Mouse (Mus musculus) heart, adult 2 months (tissue): ENCODE measurements around the gene C1qc. TPM values are rescaled to one million over a fixed set of nuclear protein-coding genes. Genes with fewer than 3 reads are reported as not detected.

Source experiments
- DNase-seq, 2 experiments: peaks; one replicate each; pipeline ENCODE4 v3.0.0; 2021
- H3K27ac ChIP-seq: fragments of 200-600 bp; 2 replicates; pipeline ENCODE4 v1.8.1; 2022
- H3K27me3 ChIP-seq: fragments of 200-500 bp; 2 replicates; pipeline ENCODE4 v1.6.1; 2012; ENCODE audit warnings: mild to moderate bottlenecking, low read length, inconsistent platforms, mixed read lengths; ENCODE audit not compliant: control insufficient read depth, insufficient read depth
- H3K36me3 ChIP-seq: fragments of 200-500 bp; 2 replicates; pipeline ENCODE4 v1.6.1; 2012; ENCODE audit warnings: low read length, inconsistent platforms; ENCODE audit not compliant: control insufficient read depth, insufficient read depth
- H3K4me1 ChIP-seq: fragments of 200-500 bp; 2 replicates; pipeline ENCODE4 v1.6.1; 2011; ENCODE audit warnings: low read length; ENCODE audit not compliant: control insufficient read depth, insufficient read depth
- H3K4me3 ChIP-seq: fragments of 200-600 bp; 2 replicates; pipeline ENCODE4 v1.8.1; 2022
- H3K79me2 ChIP-seq: fragments of 200-500 bp; replicated peaks from 2 replicates; pipeline ENCODE4 v1.6.1; 2012; ENCODE audit warnings: mild to moderate bottlenecking, inconsistent platforms, low read length, moderate library complexity, mixed read lengths; ENCODE audit not compliant: control insufficient read depth, insufficient read depth
- H3K9ac ChIP-seq: fragments of 200-500 bp; 2 replicates; pipeline ENCODE4 v1.6.1; 2012; ENCODE audit warnings: low read depth, mild to moderate bottlenecking, control low read depth, inconsistent platforms, low read length, mixed read lengths
- CTCF ChIP-seq: fragments of 200-600 bp; IDR thresholded peaks from 2 replicates; pipeline ENCODE4 v1.8.1; 2022; ENCODE audit warnings: antibody characterized with exemption, mild to moderate bottlenecking, moderate library complexity
- EP300 ChIP-seq: fragments of 200-500 bp; IDR thresholded peaks from 2 replicates; pipeline ENCODE4 v1.6.1; 2011; ENCODE audit warnings: low read depth, low read length, control low read depth; ENCODE audit not compliant: insufficient read depth
- POLR2A ChIP-seq: fragments of 200-500 bp; IDR thresholded peaks from 2 replicates; pipeline ENCODE4 v1.6.1; 2011; ENCODE audit warnings: mild to moderate bottlenecking, low read depth, low read length, control low read depth; ENCODE audit not compliant: insufficient read depth
- WGBS: fragments of 180-500 bp; shearing (Covaris S2); methylation state at CpG from one replicate; pipeline ENCODE4 v1.1.7; 2018; 5-methylcytosine and 5-hydroxymethylcytosine counted together
- intact Hi-C: fragments of 180-260 bp; cut with DNase I; formaldehyde crosslinking; loops from one replicate; pipeline ENCODE4 v1.15.1; 2025
- polyA plus RNA-seq: library from polyadenylated mRNA; depleted of rRNA; stranded (reverse); fragments of >200 nt; gene quantifications from 2 replicates; pipeline ENCODE4 v1.2.3, GENCODE M21; 2012
- total RNA-seq, 2 experiments: library from RNA; stranded (reverse); gene quantifications; 2 replicates each; pipeline ENCODE4 v1.2.3; 2021

Gene C1qc
- total and polyA plus RNA-seq, 3 experiments = 39.6 to 63.2 (median 41.5) TPM

DNA sequence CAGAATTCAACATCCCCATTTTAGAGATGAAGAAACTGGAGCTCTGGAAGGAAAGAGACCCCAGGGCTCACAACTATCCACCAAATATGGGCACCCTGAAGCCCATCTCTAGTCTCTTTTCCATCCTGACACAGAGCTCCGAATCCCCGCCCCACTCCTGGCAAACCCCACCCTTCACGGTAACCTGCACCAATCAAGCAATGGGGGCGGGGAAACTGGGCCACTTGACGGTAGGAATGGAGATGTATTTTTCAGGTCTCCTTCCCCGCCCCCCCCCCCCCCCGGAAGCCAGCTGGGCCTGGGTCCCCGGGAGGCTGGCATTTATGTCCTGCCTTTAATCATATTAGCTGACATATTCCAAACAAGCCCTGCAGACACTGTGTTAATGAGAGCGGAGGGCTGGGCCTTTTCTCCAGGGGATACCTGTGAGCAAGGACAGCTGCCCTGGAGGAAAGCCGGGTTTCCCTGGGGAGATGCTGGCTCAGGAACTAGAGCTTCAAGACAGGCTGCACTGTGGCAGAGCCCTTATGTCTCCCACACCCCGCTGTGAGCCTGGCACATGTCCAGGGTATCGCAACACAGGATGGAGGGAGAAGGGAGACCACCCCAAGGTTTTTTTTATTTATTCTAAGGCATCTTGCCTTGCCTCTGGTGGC, 25.0 kb downstream of the C1qc start:
- Histone ChIP-seq H3K79me2 (no peaks in the 10 kb centered on the region), H3K27ac (no peak overlapping the region), H3K27me3 (no peaks in the 10 kb centered on the region; the same call in 1 of the 2 replicates), H3K4me3 (no peak overlapping the region), H3K4me1 (no peaks in the 10 kb centered on the region), H3K36me3 (no peaks in the 10 kb centered on the region), H3K9ac (no peak overlapping the region)
- no peak for TF ChIP-seq EP300
- TF ChIP-seq POLR2A = no peak
- no peak for TF ChIP-seq CTCF
- intact Hi-C loops = no loop called here
- DNase-seq = no peak
- 22% methylated on average over 11 of the region's 12 CpGs for WGBS

DNA sequence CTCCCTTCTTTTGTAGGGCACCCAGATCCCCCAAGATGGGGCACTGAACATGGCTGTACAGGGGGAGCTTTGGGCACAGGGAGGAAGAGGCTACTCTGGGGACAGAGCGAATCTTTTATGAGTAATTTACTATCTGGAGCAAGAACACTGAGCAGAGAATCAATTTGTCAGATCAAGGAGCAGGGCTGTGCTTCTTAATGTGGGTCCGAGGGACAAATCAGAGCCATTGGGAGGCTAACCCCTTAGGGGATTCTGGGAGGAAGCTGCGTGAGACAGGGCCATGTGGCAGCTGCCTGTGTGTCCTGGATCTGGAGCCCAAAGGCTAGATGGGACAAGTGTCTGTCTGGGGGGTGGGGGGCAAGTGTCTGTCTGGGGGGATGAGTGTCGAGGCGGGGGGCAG, 27.3 kb downstream of the C1qc start:
- H3K79me2 ChIP-seq = no peaks in the 10 kb centered on the region
- TF ChIP-seq POLR2A (no peak), EP300 (no peak), CTCF (no peak)
- WGBS = 65% methylated on average over 5 of the region's 5 CpGs
- H3K27ac ChIP-seq = no peak overlapping the region
- intact Hi-C loops = no loop called here
- no peak overlapping the region for H3K4me3 ChIP-seq
- no peaks in the 10 kb centered on the region for H3K4me1 ChIP-seq
- no peak for DNase-seq
- H3K27me3 ChIP-seq = no peaks in the 10 kb centered on the region; the same call in 1 of the 2 replicates
- no peak overlapping the region for H3K9ac ChIP-seq
- no peaks in the 10 kb centered on the region for H3K36me3 ChIP-seq

DNA sequence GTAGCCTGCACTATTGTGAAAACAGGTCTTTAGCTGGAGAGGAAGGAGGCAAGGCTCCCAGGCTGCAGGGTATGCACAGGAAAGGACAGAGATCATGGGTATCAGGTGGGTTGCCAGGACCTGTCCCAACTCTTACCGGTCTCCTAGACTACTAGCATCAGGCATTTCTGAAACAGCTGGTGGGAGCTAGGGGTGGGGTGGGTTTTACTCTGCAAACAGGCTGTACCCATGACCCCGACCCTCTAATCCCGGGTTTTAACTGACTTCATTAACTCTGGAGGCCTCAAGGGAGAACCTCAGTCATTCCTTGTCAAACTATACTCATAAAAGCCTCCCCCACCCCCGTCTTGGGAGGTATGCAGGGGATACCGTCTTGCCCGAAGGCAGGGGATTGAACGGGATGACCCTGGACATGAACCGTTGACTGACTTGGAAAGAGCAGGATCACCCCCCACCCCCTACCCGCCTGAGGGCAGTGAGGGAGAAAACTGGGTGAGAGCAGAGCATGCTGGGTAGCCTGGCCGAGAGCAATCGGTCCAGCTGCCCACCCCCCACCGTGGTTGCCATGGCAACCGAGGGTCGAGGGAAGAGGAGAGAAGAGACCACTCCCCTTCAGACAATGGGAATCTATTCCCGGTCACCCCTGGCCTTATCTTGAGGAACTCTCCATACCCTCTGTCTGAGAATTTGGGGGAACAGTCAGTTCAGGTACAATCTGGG, 28.0 kb downstream of the C1qc start:
- Histone ChIP-seq H3K9ac (no peak overlapping the region), H3K4me3 (no peak overlapping the region), H3K4me1 (no peaks in the 10 kb centered on the region), H3K27ac (no peak overlapping the region), H3K79me2 (no peaks in the 10 kb centered on the region), H3K36me3 (no peaks in the 10 kb centered on the region), H3K27me3 (no peaks in the 10 kb centered on the region; the same call in 1 of the 2 replicates)
- no peak for DNase-seq
- no peak for TF ChIP-seq POLR2A
- intact Hi-C loops = no loop called here
- 21% methylated on average over 15 of the region's 15 CpGs for WGBS

DNA sequence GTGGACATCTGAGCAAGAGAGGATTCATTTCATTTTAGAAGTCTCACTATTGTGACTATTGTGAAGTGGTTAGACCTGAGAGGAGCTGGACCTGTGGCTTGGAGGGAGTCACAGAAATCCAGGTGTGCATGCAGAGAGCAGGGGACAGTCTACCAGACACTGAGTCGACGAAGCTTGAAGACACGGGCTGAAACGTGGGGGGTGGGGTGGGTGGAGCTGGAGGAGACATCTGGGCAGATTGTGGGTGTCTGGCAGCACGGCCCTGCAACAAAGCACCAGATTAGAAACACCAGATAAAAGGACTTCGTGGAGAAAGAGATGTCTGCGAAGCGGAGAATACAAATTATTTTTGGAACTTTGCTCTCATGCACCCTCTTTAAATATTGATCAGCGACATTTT, 29.3 kb downstream of the C1qc start:
- H3K4me3 ChIP-seq = no peak overlapping the region

DNA sequence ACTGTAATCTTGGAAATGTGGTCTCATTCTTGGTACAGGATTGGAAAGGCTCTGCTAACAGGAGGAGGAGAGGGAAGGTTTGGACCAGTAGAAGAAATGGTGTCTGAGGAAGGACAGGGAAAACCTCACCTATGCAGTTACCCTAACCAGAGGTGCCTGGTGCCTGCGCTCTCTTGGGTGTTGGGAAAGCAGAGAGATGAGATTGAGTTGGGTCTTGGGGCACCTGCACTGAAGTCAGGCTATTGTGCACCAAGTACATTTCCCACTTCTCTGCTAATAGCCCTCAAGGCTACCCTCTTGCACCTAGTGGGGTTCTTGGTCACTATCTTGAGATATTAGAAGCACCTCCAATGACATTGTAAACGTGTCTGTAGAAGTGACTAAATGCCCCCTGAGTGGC, 30.5 kb downstream of the C1qc start:
- no peaks in the 10 kb centered on the region for H3K79me2 ChIP-seq
- intact Hi-C loops = no loop called here
- no peak for TF ChIP-seq POLR2A
- no peak for TF ChIP-seq CTCF
- TF ChIP-seq EP300 = no peak
- no peaks in the 10 kb centered on the region; the same call in 1 of the 2 replicates for H3K27me3 ChIP-seq
- no peaks in the 10 kb centered on the region for H3K36me3 ChIP-seq
- H3K9ac ChIP-seq = no peak overlapping the region
- no peak overlapping the region for H3K4me3 ChIP-seq
- no peak overlapping the region for H3K27ac ChIP-seq
- H3K4me1 ChIP-seq = no peaks in the 10 kb centered on the region
- no peak for DNase-seq
- 50% methylated on average over 2 of the region's 2 CpGs for WGBS

More for the DNA sequence above, 29.3 kb downstream of the C1qc start:
- Histone ChIP-seq H3K9ac (no peak overlapping the region), H3K79me2 (no peaks in the 10 kb centered on the region), H3K27ac (no peak overlapping the region), H3K36me3 (no peaks in the 10 kb centered on the region), H3K27me3 (no peaks in the 10 kb centered on the region), H3K4me1 (no peaks in the 10 kb centered on the region)
- DNase-seq = no peak
- no peak for TF ChIP-seq EP300
- TF ChIP-seq POLR2A = no peak
- TF ChIP-seq CTCF = no peak
- intact Hi-C loops = no loop called here
- WGBS = 25% methylated on average over 9 of the region's 9 CpGs

DNA sequence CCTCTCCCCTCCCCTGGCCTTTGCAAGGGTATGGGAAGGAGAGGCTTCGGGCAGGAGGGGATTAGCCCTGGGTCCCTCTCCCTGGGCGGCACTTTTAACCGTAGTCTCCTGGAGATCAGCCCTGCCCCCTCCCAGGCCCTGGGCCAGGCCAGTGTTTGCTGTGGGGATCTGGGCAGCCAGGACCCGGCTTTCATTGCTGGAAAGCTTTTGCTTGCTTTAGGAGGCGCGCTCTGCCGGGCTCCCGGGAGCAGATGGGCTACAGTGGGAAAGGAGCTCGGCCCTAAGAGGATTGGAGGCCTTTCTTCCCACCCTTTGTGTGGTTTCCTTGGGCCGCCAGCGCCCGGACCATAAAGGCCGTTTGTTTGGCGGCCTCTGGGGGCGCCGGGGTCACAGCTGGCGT, 31.1 kb downstream of the C1qc start:
- TF ChIP-seq CTCF = no peak
- no peak for TF ChIP-seq EP300
- no peak for TF ChIP-seq POLR2A
- Histone ChIP-seq H3K27me3 (no peaks in the 10 kb centered on the region; the same call in 1 of the 2 replicates), H3K9ac (no peak overlapping the region), H3K36me3 (no peaks in the 10 kb centered on the region), H3K27ac (no peak overlapping the region), H3K4me3 (no peak overlapping the region), H3K79me2 (no peaks in the 10 kb centered on the region), H3K4me1 (no peaks in the 10 kb centered on the region)
- DNase-seq = no peak
- intact Hi-C loops = no loop called here
- 9% methylated on average over 17 of the region's 17 CpGs for WGBS
